Mouse (Mus musculus): ENCODE measurements around the gene H13. TPM values are rescaled to one million over a fixed set of nuclear protein-coding genes. Genes with fewer than 3 reads are reported as not detected.

The H13 gene
- polyA plus RNA-seq, 1 experiment: 129 TPM

- 58% methylated on average over 17 of the region's 17 CpGs for WGBS
- H3K36me3 ChIP-seq (ENCODE audit: control insufficient read depth, insufficient read depth, low read length): no peaks in the 10 kb centered on the region
- no peaks in the 10 kb centered on the region for H3K27me3 ChIP-seq (replicated peaks; ENCODE audit: control insufficient read depth, insufficient read depth, low read length)
- H3K4me1 ChIP-seq (ENCODE audit: control insufficient read depth, insufficient read depth, low read length): no peaks in the 10 kb centered on the region
- H3K27ac ChIP-seq (ENCODE audit: insufficient read depth, low read depth, low read length): no peak overlapping the region
- TF ChIP-seq POLR2A (IDR thresholded peaks at IDR 0.05; ENCODE audit: low read depth, low read length) (no peak), CTCF (conservative IDR thresholded peaks at IDR 0.05; ENCODE audit: insufficient read depth, insufficient read length, low read depth, low read length) (no peak)
- no peak for DNase-seq
- H3K4me3 ChIP-seq (ENCODE audit: insufficient read depth, low read depth, low read length): no peak overlapping the region
These were observed 87.5 kb downstream of the H13 start for GRCm38 (mm10) chr2:152756474-152757393.

- no peak for DNase-seq
- Histone ChIP-seq H3K36me3 (ENCODE audit: control insufficient read depth, insufficient read depth, low read length) (no peaks in the 10 kb centered on the region), H3K4me3 (ENCODE audit: insufficient read depth, low read depth, low read length) (no peak overlapping the region), H3K27ac (ENCODE audit: insufficient read depth, low read depth, low read length) (no peak overlapping the region), H3K27me3 (replicated peaks; ENCODE audit: control insufficient read depth, insufficient read depth, low read length) (no peaks in the 10 kb centered on the region), H3K4me1 (ENCODE audit: control insufficient read depth, insufficient read depth, low read length) (no peaks in the 10 kb centered on the region)
- TF ChIP-seq CTCF (conservative IDR thresholded peaks at IDR 0.05; ENCODE audit: insufficient read depth, insufficient read length, low read depth, low read length) (no peak), POLR2A (IDR thresholded peaks at IDR 0.05; ENCODE audit: low read depth, low read length) (no peak)
- WGBS: 82% methylated on average over 2 of the region's 2 CpGs
These were observed 88.2 kb downstream of the H13 start for GRCm38 (mm10) chr2:152757478-152757877.

Other genes with a start within 250 kb of the H13 start
- gene Defb23, start 204.8 kb upstream of the H13 start, polyA plus RNA-seq (2012; rRNA removed): not detected in 2 replicates
- not detected in 2 replicates for gene Defb20, start 192.4 kb upstream of the H13 start, polyA plus RNA-seq (2012; rRNA removed)
- not detected in 2 replicates for gene Defb22, start 179.3 kb upstream of the H13 start, polyA plus RNA-seq (2012; rRNA removed)
- 1.0 and 2.0 TPM in 2 replicates for gene Defb26, start 157.8 kb upstream of the H13 start, polyA plus RNA-seq (2012; rRNA removed)
- gene Defb28, start 151.2 kb upstream of the H13 start, polyA plus RNA-seq (2012; rRNA removed): 0.30 TPM in 1 of 2 replicates, not detected in the other
- 159 and 165 TPM in 2 replicates for gene Defb29, start 129.4 kb upstream of the H13 start, polyA plus RNA-seq (2012; rRNA removed)
- not detected in 2 replicates for gene Gm17416, start 100.1 kb upstream of the H13 start, polyA plus RNA-seq (2012; rRNA removed)
- gene Defb21, start 96.7 kb upstream of the H13 start, polyA plus RNA-seq (2012; rRNA removed): not detected in 2 replicates
- 2.3 and 2.9 TPM in 2 replicates for gene Defb19, start 89.1 kb upstream of the H13 start, polyA plus RNA-seq (2012; rRNA removed)
- not detected in 2 replicates for gene Defb45, start 70.1 kb upstream of the H13 start, polyA plus RNA-seq (2012; rRNA removed)
- 0.27 and 0.52 TPM in 2 replicates for gene Defb36, start 65.1 kb upstream of the H13 start, polyA plus RNA-seq (2012; rRNA removed)
- gene Defb25, start 46.4 kb upstream of the H13 start, polyA plus RNA-seq (2012; rRNA removed): 1.0 TPM in 1 of 2 replicates, not detected in the other
- gene Rem1, start 42.5 kb upstream of the H13 start, polyA plus RNA-seq (2012; rRNA removed): 10.5 and 13.5 TPM in 2 replicates
- gene Mcts2, start 17.6 kb downstream of the H13 start, polyA plus RNA-seq (2012; rRNA removed): 8.4 and 10.1 TPM in 2 replicates
- gene Id1, start 66.8 kb downstream of the H13 start, polyA plus RNA-seq (2012; rRNA removed): 156 and 235 TPM in 2 replicates
- gene Cox4i2, start 84.7 kb downstream of the H13 start, polyA plus RNA-seq (2012; rRNA removed): 2.9 and 3.1 TPM in 2 replicates
- 126 and 129 TPM in 2 replicates for gene Bcl2l1, start 162.3 kb downstream of the H13 start, polyA plus RNA-seq (2012; rRNA removed)
- gene Tpx2, start 178.5 kb downstream of the H13 start, polyA plus RNA-seq (2012; rRNA removed): 0.22 and 0.39 TPM in 2 replicates
- gene Mylk2, start 241.9 kb downstream of the H13 start, polyA plus RNA-seq (2012; rRNA removed): 0.07 and 1.1 TPM in 2 replicates